Mouse (Mus musculus): Measurements from ENCODE around the gene Iars2.

The Iars2 gene

DNA sequence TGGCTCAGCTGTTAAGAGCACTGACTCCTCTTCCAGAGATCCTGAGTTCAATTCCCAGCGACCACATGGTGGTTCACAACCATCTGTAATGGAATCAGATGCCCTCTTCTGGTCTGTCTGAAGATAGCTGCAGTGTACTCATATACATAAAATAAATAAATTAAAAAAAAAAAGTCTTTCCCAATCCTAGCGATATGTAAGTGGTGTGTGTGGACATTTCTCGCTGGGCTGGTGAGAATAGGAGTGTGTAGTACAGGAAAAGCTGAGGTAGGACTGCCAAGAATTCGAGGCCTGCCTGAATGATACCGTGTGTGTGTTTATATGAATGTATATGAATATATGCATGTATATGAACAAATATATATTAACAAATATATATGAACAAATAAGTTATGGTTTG lies 2.2 kb upstream of the Iars2 start:
- 29% methylated on average over 5 of the region's 5 CpGs for WGBS

DNA sequence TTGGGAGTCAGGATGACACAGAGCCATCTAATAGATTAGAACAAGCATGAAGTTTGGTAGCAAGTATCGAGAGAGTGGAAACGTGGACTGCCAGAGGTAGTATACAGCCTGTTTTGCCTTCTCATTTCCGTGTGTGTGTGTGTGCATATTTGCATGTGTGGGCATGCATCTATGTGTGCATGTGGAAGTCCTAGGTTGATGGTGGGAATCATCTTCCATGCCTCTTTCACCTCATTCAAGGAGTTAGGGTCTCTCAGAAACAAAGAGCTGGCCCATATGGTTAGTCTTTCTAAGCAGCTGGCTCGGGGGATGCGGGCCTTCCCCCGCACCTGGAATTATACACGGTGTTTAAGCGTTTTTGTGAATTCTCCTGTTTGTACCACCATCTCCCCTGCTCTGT lies 655 bp upstream of the Iars2 start:
- WGBS, result 84% methylated on average over 8 of the region's 8 CpGs

GRCm38 (mm10) chr1:185327754-185328345 lies 1.3 kb downstream of the Iars2 start:
- 45% methylated on average over 3 of the region's 3 CpGs for WGBS

- 73% methylated on average over 16 of the region's 16 CpGs for WGBS
Observed at GRCm38 (mm10) chr1:185315846-185316568, 13.2 kb downstream of the Iars2 start.

DNA sequence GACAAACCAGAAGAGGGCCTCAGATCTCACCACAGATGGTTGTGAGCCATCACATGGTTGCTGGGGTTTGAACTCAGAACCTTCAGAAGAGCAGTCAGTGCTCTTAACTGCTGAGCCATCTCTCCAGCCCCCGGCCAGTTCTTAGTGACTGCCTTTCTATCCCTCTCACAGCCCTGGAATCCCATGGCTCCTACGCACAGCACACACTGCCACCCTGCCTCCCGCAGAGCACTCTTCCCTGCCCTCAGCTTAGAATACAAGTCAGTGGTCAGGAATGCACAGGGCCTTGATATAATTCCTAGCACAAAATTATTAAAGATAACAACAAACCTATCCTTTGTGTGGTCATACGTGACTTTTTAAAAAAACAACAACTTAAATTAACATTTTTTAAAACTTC lies 14.7 kb downstream of the Iars2 start:
- WGBS, result 91% methylated on average over 4 of the region's 4 CpGs

DNA sequence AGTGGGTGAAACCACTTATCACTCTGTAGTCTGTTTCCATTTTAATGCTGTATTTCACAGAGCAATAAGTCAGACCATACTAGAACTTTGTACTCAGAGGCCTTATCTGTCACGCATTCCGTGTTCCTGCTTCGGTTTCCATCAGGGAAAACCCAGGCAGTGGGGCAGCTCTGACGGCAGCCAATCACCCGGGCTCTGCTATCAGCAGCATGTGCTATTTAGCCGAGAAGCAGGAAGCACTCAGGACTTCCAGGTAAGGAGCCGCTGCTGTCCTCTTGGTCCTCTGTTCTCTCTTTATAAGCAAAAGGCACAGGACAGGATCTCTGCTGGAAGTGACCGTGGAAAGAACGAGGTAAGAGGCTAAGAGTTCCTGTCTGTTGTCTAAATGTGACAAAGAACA lies 17.2 kb downstream of the Iars2 start:
- 90% methylated on average over 9 of the region's 9 CpGs for WGBS

- 75% methylated on average over 4 of the region's 4 CpGs for WGBS
Observed at GRCm38 (mm10) chr1:185308908-185309307, 20.3 kb downstream of the Iars2 start.

DNA sequence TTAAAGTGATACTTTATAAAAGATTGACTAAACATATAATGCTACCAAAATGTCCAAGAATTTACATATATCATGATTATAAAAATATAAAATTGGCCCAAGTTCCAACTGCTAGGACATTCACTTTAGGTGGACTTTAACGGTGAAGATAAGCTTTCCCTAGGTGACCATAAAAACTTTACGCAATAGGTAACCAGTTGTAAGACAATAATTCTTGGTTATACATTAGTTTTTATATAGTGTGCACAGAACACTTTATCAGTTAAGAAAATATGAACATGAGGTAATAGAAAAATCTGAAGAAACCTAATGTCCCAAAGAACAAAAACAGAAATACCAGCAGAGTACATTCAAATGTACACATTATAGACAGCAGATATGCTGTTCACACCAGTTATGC lies 20.9 kb downstream of the Iars2 start:
- over 99% methylated on average over 2 of the region's 2 CpGs for WGBS

DNA sequence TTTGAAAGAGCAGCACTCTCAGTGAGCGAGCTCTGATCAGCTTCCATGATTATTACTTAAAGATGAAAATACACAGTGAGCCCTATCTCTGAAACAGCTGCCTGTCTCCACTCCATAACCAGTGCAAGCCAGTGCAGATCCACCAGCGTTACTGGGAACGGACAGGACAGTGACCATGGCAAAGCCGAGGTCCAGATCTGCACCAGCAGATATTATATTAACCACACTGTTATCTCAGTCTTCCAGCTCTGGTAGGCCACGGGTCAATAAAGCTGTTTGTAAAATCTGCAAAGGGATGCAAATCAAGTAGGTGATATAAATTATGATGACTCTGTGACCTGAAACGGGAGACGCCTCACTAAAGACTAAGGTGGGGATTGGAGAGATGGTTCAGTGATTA lies 21.6 kb downstream of the Iars2 start:
- 99% methylated on average over 7 of the region's 7 CpGs for WGBS

DNA sequence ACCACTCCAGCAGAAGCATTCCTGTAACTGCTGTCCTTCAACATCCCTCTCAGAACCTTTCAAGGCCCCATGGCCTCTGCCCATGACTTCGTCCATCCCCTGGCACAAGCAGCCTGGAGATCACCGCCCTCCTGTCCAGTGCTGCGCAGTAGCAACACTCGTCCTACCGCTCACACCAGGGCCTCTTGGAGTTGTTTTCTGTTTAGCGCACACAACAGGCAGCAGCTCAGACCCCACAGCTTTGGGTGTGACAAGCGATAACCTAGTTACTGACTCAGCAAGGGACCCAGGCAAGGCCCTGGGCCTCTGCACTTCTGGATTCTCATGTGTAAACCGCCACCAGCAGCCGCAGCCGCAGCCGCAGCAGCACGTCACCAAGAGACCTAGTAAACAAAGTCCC lies 22.4 kb downstream of the Iars2 start:
- WGBS, result 98% methylated on average over 12 of the region's 12 CpGs

DNA sequence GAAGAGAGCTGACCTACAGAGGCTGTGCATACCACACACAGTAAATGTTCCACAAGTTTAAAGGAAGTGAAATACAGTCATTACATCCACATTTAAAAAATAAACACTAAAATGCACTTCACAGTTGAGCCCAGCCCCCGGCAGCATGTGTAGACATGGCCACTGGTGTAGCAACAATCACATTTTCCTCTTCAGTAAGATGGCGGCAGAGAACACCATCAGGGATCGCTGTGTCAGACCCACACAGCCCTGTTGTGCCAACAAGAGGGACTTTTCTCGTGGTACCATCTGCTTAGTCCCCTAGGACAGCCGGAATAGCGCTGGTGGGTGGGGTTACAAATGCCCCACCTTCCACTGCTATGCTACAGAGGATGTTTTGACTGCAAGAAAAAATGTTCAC lies 26.4 kb downstream of the Iars2 start:
- WGBS, result 67% methylated on average over 6 of the region's 6 CpGs

DNA sequence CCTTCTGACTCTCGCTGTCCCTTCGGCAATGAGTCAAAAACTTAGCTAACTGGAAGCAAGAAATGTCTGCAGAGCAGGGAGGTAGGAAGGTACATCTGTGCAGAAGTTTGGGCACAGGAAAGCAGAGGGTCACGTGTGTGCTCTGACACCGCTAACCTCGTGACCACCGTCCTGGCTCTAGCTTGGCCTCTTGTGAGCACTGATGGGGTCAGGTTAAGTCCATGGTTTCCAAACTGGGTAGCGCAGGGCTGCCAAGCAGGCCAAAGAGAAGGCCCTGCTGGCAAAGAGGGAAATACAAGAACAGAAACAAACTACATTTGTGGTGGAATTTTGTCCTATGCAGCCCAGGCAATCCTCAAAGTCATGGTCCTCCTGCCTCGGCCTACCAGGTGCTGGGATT lies 30.7 kb downstream of the Iars2 start:
- WGBS, result 93% methylated on average over 8 of the region's 8 CpGs

DNA sequence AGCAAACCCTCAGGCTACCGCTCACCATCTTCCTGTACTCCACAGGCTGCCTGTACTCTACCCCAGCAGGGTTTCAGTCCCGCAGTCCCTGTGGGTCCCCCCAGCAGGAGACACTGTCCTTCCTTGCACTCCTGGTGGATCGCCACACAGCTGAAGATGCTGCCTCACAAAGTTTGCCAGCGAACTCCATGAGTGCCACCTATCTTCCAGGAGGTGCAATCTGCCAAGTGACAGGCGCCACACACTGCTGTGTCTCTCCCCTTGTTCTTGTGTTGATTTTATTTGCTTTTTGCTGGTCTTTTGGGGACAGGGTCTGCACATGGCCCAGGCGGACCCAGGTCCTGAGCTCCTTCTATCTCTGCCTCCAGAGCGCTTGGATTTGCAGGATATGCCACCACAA lies 32.3 kb downstream of the Iars2 start:
- 92% methylated on average over 7 of the region's 7 CpGs for WGBS

- 89% methylated on average over 10 of the region's 10 CpGs for WGBS
Observed at GRCm38 (mm10) chr1:185292646-185293360, 36.4 kb downstream of the Iars2 start.

GRCm38 (mm10) chr1:185291336-185291735 lies 37.9 kb downstream of the Iars2 start:
- WGBS, result 69% methylated on average over 4 of the region's 4 CpGs

DNA sequence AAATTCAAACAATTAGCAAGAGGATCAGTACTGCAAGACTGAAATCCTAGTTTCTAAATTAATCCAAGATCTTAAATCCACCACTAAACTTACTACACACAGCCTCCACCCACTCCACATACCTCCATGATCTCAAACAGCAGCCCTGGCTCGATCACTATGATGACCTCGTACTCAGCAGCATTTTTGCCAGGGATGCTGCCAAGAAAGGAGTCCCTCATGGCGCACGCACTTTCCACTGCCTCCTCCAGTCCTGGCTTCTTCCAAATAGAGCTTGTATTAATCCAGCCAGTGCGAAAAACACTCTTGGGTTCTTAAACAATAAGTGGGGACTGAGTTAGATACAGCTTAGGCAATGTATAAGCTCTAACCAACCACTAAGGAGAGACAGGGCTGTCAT lies 40.0 kb downstream of the Iars2 start:
- 53% methylated on average over 5 of the region's 5 CpGs for WGBS

DNA sequence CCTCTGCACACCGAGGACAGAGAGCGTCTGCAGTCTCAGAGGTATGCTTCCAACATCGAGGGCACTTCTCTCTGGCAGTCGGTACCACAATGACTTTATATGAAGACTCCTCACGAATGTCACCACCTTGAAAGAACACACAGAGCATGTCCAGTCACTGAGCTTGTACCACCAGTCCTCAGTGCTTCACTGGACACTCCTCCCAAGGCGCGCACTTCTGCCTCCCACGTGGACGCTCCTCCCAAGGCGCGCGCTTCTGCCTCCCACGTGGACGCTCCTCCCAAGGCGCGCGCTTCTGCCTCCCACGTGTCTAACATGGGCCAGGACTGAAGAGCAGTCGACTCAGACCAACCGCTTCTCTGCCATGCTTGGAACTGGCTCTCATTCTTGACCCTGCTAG lies 42.1 kb downstream of the Iars2 start:
- WGBS, result 84% methylated on average over 20 of the region's 20 CpGs

DNA sequence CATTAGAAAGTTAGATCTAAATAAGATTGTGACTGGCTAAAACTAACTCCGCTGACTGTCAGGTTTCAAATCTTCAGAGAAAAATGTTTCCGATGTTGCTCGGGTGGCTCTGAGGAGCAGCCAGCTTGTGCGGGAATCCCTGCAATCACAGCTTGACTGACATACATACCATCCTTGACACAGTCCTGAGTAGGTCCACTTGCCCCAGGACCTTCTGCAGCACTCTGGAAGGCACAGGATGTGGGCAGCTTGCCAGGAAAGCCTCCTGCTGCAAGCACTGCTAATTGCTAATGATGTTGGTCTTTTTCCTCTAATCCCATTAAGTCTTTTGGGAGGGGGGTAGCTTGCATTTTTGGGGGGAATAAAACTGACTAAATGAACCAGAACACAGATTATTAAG lies 44.0 kb downstream of the Iars2 start:
- WGBS, result 42% methylated on average over 4 of the region's 4 CpGs

- 29% methylated on average over 4 of the region's 4 CpGs for WGBS
Observed at GRCm38 (mm10) chr1:185284740-185285139, 44.5 kb downstream of the Iars2 start.

- 78% methylated on average over 15 of the region's 15 CpGs for WGBS
Observed at GRCm38 (mm10) chr1:185283247-185283646, 45.9 kb downstream of the Iars2 start.

DNA sequence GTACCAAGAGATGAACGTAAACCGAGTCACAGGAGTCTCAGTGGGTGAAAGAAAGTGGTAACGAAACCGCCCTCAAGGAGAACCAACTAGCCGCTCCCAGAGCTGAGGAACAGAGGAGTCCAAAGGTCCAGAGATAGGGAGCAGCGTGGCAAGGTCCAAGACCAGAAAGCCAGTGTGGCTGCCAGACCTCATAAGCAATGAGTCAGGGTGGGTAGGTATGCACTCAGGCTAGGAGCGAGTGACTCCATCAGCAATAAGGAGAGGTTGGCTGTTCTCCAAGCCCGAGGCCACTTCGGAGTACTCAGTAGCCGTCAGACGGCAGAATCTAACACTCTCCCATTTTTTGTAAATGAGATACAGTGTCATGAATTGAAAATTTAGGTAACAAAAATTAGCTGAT lies 46.4 kb downstream of the Iars2 start:
- 84% methylated on average over 11 of the region's 11 CpGs for WGBS

- 91% methylated on average over 4 of the region's 4 CpGs for WGBS
Observed at GRCm38 (mm10) chr1:185280616-185281015, 48.6 kb downstream of the Iars2 start.

GRCm38 (mm10) chr1:185279288-185279687 lies 49.9 kb downstream of the Iars2 start:
- WGBS, result 76% methylated on average over 9 of the region's 9 CpGs
